Comparison of ENCODE assay signal across 8 mouse cellular contexts in the genomic region with DNA sequence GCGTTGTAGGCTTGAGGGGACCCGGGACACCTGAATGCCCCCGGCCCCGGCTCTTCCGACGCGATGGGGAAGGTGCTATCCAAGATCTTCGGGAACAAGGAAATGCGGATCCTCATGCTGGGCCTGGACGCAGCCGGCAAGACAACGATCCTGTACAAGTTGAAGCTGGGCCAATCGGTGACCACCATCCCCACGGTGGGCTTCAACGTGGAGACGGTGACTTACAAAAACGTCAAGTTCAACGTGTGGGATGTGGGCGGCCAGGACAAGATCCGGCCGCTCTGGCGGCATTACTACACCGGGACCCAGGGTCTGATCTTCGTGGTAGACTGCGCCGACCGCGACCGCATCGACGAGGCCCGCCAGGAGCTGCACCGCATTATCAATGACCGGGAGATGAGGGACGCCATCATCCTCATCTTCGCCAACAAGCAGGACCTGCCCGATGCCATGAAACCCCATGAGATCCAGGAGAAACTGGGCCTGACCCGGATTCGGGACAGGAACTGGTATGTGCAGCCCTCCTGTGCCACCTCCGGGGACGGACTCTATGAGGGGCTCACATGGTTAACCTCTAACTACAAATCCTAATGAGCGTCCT. TPM values are rescaled to one million over a fixed set of nuclear protein-coding genes. Genes with fewer than 3 reads are reported as not detected.
A peak's percentile ranks its signal among the peaks of the same experiment; 100 is the strongest.
DNase-seq lines count a peak whose midpoint lies in the region; ATAC-seq and TF ChIP-seq lines count a peak whose summit lies in the region.

No protein-coding gene starts in this region.

- H3K4me1 ChIP-seq in MEL (ENCODE audit: control insufficient read depth in 1 of 2, insufficient read depth in 2 of 2, low read length in 2 of 2), result peaks cover 5 to 6% of the 10 kb centered on the region in 2 experiments
- peaks cover 36% of the 10 kb centered on the region for H3K4me1 ChIP-seq in forebrain, embryonic 10.5 days
- peaks cover 13% of the 10 kb centered on the region; the same call in 1 of the 2 replicates for H3K4me1 ChIP-seq in heart, postnatal 0 days (ENCODE audit: control insufficient read depth, insufficient read depth)
- H3K4me1 ChIP-seq in limb, embryonic 12.5 days (replicated peaks), result peaks cover 19% of the 10 kb centered on the region
- peaks cover 28% of the 10 kb centered on the region for H3K4me1 ChIP-seq in midbrain, embryonic 12.5 days

- no peak; the same call in 1 of the 2 replicates for ATAC-seq in heart, postnatal 0 days (ENCODE audit: insufficient read depth, low read depth)
- ATAC-seq in limb, embryonic 12.5 days (ENCODE audit: insufficient number of reproducible peaks, insufficient read depth, low FRiP score, low TSS enrichment, low read depth), result peak; percentile 3; the same call in 1 of the 2 replicates
- ATAC-seq in midbrain, embryonic 12.5 days (ENCODE audit: low FRiP score, low read depth), result peak; percentile 5; the same call in 1 of the 2 replicates

- no peak for TF ChIP-seq POLR2A in MEL (IDR thresholded peaks at IDR 0.05; ENCODE audit: control insufficient read depth in 1 of 2, insufficient read depth in 1 of 2, low read depth in 1 of 2, low read length in 2 of 2, poor library complexity in 1 of 2)

- peaks cover 41% of the 10 kb centered on the region for H3K79me2 ChIP-seq in MEL (ENCODE audit: control insufficient read depth, insufficient read depth, low read length, poor library complexity)

- peak overlapping the region; percentile 98 for H3K9ac ChIP-seq in MEL (ENCODE audit: control insufficient read depth, low read depth, low read length, poor library complexity, severe bottlenecking)
- peak overlapping the region; percentile 97 for H3K9ac ChIP-seq in heart, postnatal 0 days (replicated peaks; ENCODE audit: low read depth, low read length)
- peak overlapping the region; percentile 98 for H3K9ac ChIP-seq in limb, embryonic 12.5 days (replicated peaks)
- H3K9ac ChIP-seq in midbrain, embryonic 12.5 days (replicated peaks), result peak overlapping the region; percentile 98

- TF ChIP-seq RAD21 in MEL (IDR thresholded peaks at IDR 0.05; ENCODE audit: low read depth, low read length), result no peak

- no peaks in the 10 kb centered on the region for H3K27me3 ChIP-seq in MEL (ENCODE audit: control insufficient read depth in 1 of 2, insufficient read depth in 2 of 2, low read length in 2 of 2)
- H3K27me3 ChIP-seq in forebrain, embryonic 10.5 days (ENCODE audit: poor library complexity, severe bottlenecking), result no peaks in the 10 kb centered on the region
- no peaks in the 10 kb centered on the region for H3K27me3 ChIP-seq in heart, postnatal 0 days (ENCODE audit: control insufficient read depth, insufficient read depth, low read length)
- H3K27me3 ChIP-seq in limb, embryonic 12.5 days, result no peaks in the 10 kb centered on the region
- no peaks in the 10 kb centered on the region for H3K27me3 ChIP-seq in midbrain, embryonic 12.5 days

- peak overlapping the region; percentile 86 for H3K4me2 ChIP-seq in heart, postnatal 0 days (ENCODE audit: low read depth, low read length)
- H3K4me2 ChIP-seq in limb, embryonic 12.5 days, result peak overlapping the region; percentile 92
- H3K4me2 ChIP-seq in midbrain, embryonic 12.5 days (replicated peaks), result peak overlapping the region; percentile 93

- peaks cover 4 to 20% of the 10 kb centered on the region in 2 experiments; a peak in 3 of 4 replicates for H3K36me3 ChIP-seq in MEL (ENCODE audit: control insufficient read depth in 1 of 2, insufficient read depth in 2 of 2, low read length in 2 of 2)
- H3K36me3 ChIP-seq in forebrain, embryonic 10.5 days (replicated peaks), result peaks cover 46% of the 10 kb centered on the region
- no peaks in the 10 kb centered on the region for H3K36me3 ChIP-seq in heart, postnatal 0 days (replicated peaks; ENCODE audit: control insufficient read depth, insufficient read depth, low read length)
- peaks cover 19% of the 10 kb centered on the region; the same call in 1 of the 2 replicates for H3K36me3 ChIP-seq in limb, embryonic 12.5 days
- 0 out of 2 replicates have a peak, but pooled peaks cover 3% of the 10 kb centered on the region for H3K36me3 ChIP-seq in midbrain, embryonic 12.5 days

- no peak for TF ChIP-seq CTCF in MEL (IDR thresholded peaks at IDR 0.05 in 2 of 3, conservative IDR thresholded peaks at IDR 0.05 in 1 of 3; ENCODE audit: control insufficient read depth in 1 of 3, insufficient read depth in 1 of 3, low read depth in 2 of 3, low read length in 3 of 3, poor library complexity in 1 of 3, severe bottlenecking in 1 of 3)
- no peak for TF ChIP-seq CTCF in heart, postnatal 0 days (IDR thresholded peaks at IDR 0.05; ENCODE audit: low read depth)

- peak overlapping the region; percentile 81 to 96 for H3K4me3 ChIP-seq in MEL (ENCODE audit: control insufficient read depth in 1 of 2, insufficient read depth in 1 of 2, low read depth in 2 of 2, low read length in 2 of 2)
- peak overlapping the region; percentile 99 for H3K4me3 ChIP-seq in forebrain, embryonic 10.5 days
- peak overlapping the region; percentile 91 for H3K4me3 ChIP-seq in heart, postnatal 0 days (ENCODE audit: low read depth, low read length)
- peak overlapping the region; percentile 100 for H3K4me3 ChIP-seq in limb, embryonic 12.5 days (replicated peaks)
- H3K4me3 ChIP-seq in midbrain, embryonic 12.5 days, result peak overlapping the region; percentile 99

- under 1% methylated on average over 42 of the region's 42 CpGs for WGBS in forebrain, embryonic 10.5 days
- under 1% methylated on average over 42 of the region's 42 CpGs for WGBS in heart, postnatal 0 days
- under 1% methylated on average over 42 of the region's 42 CpGs for WGBS in limb, embryonic 12.5 days
- WGBS in midbrain, embryonic 12.5 days, result under 1% methylated on average over 42 of the region's 42 CpGs

- H3K9me3 ChIP-seq in MEL (replicated peaks; ENCODE audit: insufficient read depth, low read length), result no peaks in the 10 kb centered on the region
- H3K9me3 ChIP-seq in forebrain, embryonic 10.5 days, result no peaks in the 10 kb centered on the region
- no peaks in the 10 kb centered on the region for H3K9me3 ChIP-seq in heart, postnatal 0 days (replicated peaks; ENCODE audit: control insufficient read depth, low read length)
- H3K9me3 ChIP-seq in limb, embryonic 12.5 days, result no peaks in the 10 kb centered on the region
- no peaks in the 10 kb centered on the region for H3K9me3 ChIP-seq in midbrain, embryonic 12.5 days

- DNase-seq in kidney, adult 11 months, result peak; percentile 37
- no peak for DNase-seq in kidney, adult 9 months
- DNase-seq in MEL (ENCODE audit: low read depth, low spot score), result peak; percentile 62
- peak; percentile 45 for DNase-seq in forebrain, embryonic 10.5 days (ENCODE audit: extremely low spot score, low spot score)
- DNase-seq in heart, postnatal 0 days (ENCODE audit: low spot score), result no peak
- DNase-seq in thymus, postnatal 14 days, result peak; percentile 46

- peak overlapping the region; percentile 88 for H3K27ac ChIP-seq in MEL (ENCODE audit: control insufficient read depth, low read depth, low read length)
- peak overlapping the region; percentile 98 for H3K27ac ChIP-seq in forebrain, embryonic 10.5 days
- peak overlapping the region; percentile 96 for H3K27ac ChIP-seq in heart, postnatal 0 days (ENCODE audit: low read depth)
- H3K27ac ChIP-seq in limb, embryonic 12.5 days, result peak overlapping the region; percentile 95
- H3K27ac ChIP-seq in midbrain, embryonic 12.5 days (replicated peaks), result peak overlapping the region; percentile 92

- no peak for TF ChIP-seq EP300 in MEL (IDR thresholded peaks at IDR 0.05; ENCODE audit: low read depth in 1 of 2, low read length in 2 of 2)
- TF ChIP-seq EP300 in heart, postnatal 0 days (IDR thresholded peaks at IDR 0.05; ENCODE audit: low read depth), result no peak

TF ChIP-seq in MEL, 35 proteins besides CTCF, POLR2A, EP300 and RAD21 (continues in another document):
- TF ChIP-seq HCFC1 (IDR thresholded peaks at IDR 0.05; ENCODE audit: low read depth, low read length) (no peak), NRF1 (IDR thresholded peaks at IDR 0.05; ENCODE audit: insufficient read depth, low read depth, low read length, poor library complexity, severe bottlenecking) (no peak), MXI1 (IDR thresholded peaks at IDR 0.05; ENCODE audit: low read depth, low read length) (peak; percentile 18; the same call in 1 of the 2 replicates), GATA1 (IDR thresholded peaks at IDR 0.05; ENCODE audit: low read depth, low read length) (no peak)

RNA-seq across cellular contexts. Expression of a gene that starts 0.6 kb away (rescaled TPM):
- total RNA-seq in MEL (2012; rRNA removed), result 0.69 and 1.7 TPM in 2 replicates
- polyA plus RNA-seq in MEL (2012; ENCODE audit: insufficient read depth in 1 of 2, insufficient read length in 2 of 2, low read depth in 1 of 2, low replicate concordance in 2 of 2, missing spikeins in 1 of 2), result 1 to 10 TPM in 1 of 2 experiments, not detected in 1; 4.9 TPM
- 0.84 and 1.2 TPM in 2 replicates for polyA plus RNA-seq in forebrain, embryonic 10.5 days (2016; fragmentation: Nextera tagmentation; extraction: Ambion mirVana)
- total RNA-seq in heart, postnatal 0 days (2014; rRNA removed; ENCODE audit: low replicate concordance), result not detected in 2 replicates
- 0.55 and 1.9 TPM in 2 replicates for polyA plus RNA-seq in heart, postnatal 0 days (2015; fragmentation: Nextera tagmentation; extraction: Ambion mirVana)
- 1.7 and 2.0 TPM in 2 replicates for polyA plus RNA-seq in limb, embryonic 12.5 days (2016; fragmentation: Nextera tagmentation; extraction: Ambion mirVana)
- polyA plus RNA-seq in midbrain, embryonic 12.5 days (2016; fragmentation: Nextera tagmentation; extraction: Ambion mirVana), result 1.6 and 2.3 TPM in 2 replicates

RNA-seq across cellular contexts. Expression of a gene that starts 0.9 kb away (rescaled TPM):
- 132 and 140 TPM in 2 replicates for total RNA-seq in MEL (2012; rRNA removed)
- 100 to 1,000 TPM; 181 to 192 TPM for polyA plus RNA-seq in MEL (2012; ENCODE audit: insufficient read depth in 1 of 2, insufficient read length in 2 of 2, low read depth in 1 of 2, low replicate concordance in 2 of 2, missing spikeins in 1 of 2)
- 32.6 and 33.5 TPM in 2 replicates for polyA plus RNA-seq in forebrain, embryonic 10.5 days (2016; fragmentation: Nextera tagmentation; extraction: Ambion mirVana)
- 115 and 155 TPM in 2 replicates for total RNA-seq in heart, postnatal 0 days (2014; rRNA removed; ENCODE audit: low replicate concordance)
- 32.4 and 35.6 TPM in 2 replicates for polyA plus RNA-seq in heart, postnatal 0 days (2015; fragmentation: Nextera tagmentation; extraction: Ambion mirVana)
- 65.3 and 66.1 TPM in 2 replicates for polyA plus RNA-seq in limb, embryonic 12.5 days (2016; fragmentation: Nextera tagmentation; extraction: Ambion mirVana)
- 49.7 and 53.0 TPM in 2 replicates for polyA plus RNA-seq in midbrain, embryonic 12.5 days (2016; fragmentation: Nextera tagmentation; extraction: Ambion mirVana)

RNA-seq across cellular contexts. Expression of a gene that starts 15.9 kb away (rescaled TPM):
- 32.1 and 33.4 TPM in 2 replicates for total RNA-seq in MEL (2012; rRNA removed)
- polyA plus RNA-seq in MEL (2012; ENCODE audit: insufficient read depth in 1 of 2, insufficient read length in 2 of 2, low read depth in 1 of 2, low replicate concordance in 2 of 2, missing spikeins in 1 of 2), result 10 to 100 TPM in 1 of 2 experiments, not detected in 1; 30.2 TPM
- 95.2 and 97.8 TPM in 2 replicates for polyA plus RNA-seq in forebrain, embryonic 10.5 days (2016; fragmentation: Nextera tagmentation; extraction: Ambion mirVana)
- 12.1 and 23.2 TPM in 2 replicates for total RNA-seq in heart, postnatal 0 days (2014; rRNA removed; ENCODE audit: low replicate concordance)
- 45.7 and 45.9 TPM in 2 replicates for polyA plus RNA-seq in heart, postnatal 0 days (2015; fragmentation: Nextera tagmentation; extraction: Ambion mirVana)
- polyA plus RNA-seq in limb, embryonic 12.5 days (2016; fragmentation: Nextera tagmentation; extraction: Ambion mirVana), result 95.1 and 99.3 TPM in 2 replicates
- 95.2 and 101 TPM in 2 replicates for polyA plus RNA-seq in midbrain, embryonic 12.5 days (2016; fragmentation: Nextera tagmentation; extraction: Ambion mirVana)

Comparison
In these comparisons a context has a peak if more than half of its experiments do, and no peak if none do; other contexts are left out.
1. DNase-seq: peak in kidney, adult 11 months (single experiment), MEL (single experiment), forebrain, embryonic 10.5 days (single experiment) and thymus, postnatal 14 days (single experiment); none in kidney, adult 9 months (single experiment) and heart, postnatal 0 days (single experiment).
2. Peak in every context shown above with its lines, with median percentiles within 50 percentile points of each other: H3K27ac ChIP-seq, H3K4me3 ChIP-seq, H3K9ac ChIP-seq and H3K4me2 ChIP-seq.